Mouse (Mus musculus) MEL (cell line): Measurements from ENCODE around the gene Aak1. TPM values are rescaled to one million over a fixed set of nuclear protein-coding genes. Genes with fewer than 3 reads are reported as not detected.

Experiments
- DNase-seq: peaks from one replicate; pipeline ENCODE4 v3.0.0; 2011; ENCODE audit warnings: low read depth, low spot score
- H3K27ac ChIP-seq: 2 replicates; pipeline ENCODE4 v1.5.1; 2012; ENCODE audit warnings: low read depth, mild to moderate bottlenecking, control low read depth, low read length, moderate library complexity; ENCODE audit not compliant: control insufficient read depth
- H3K27me3 ChIP-seq, 2 experiments: fragments of 150-350 bp in 1 of 2; sonication (generic) in 1 of 2; 2 replicates each; pipeline ENCODE4 v1.6.1; 2012; ENCODE audit warnings: low read length in 2 of 2, mild to moderate bottlenecking in 2 of 2, improper control_type of control experiment in 1 of 2, moderate library complexity in 1 of 2; ENCODE audit not compliant: insufficient read depth in 2 of 2, control insufficient read depth in 1 of 2
- H3K36me3 ChIP-seq, 2 experiments: 2 replicates each; pipeline ENCODE4 v1.6.1; 2012 to 2014; ENCODE audit warnings: low read length in 2 of 2, improper control_type of control experiment in 1 of 2, inconsistent platforms in 1 of 2, mild to moderate bottlenecking in 1 of 2; ENCODE audit not compliant: insufficient read depth in 2 of 2, control insufficient read depth in 1 of 2
- H3K4me1 ChIP-seq, 2 experiments: fragments of 150-350 bp in 1 of 2; sonication (generic) in 1 of 2; 2 replicates each; pipeline ENCODE4 v1.6.1; 2012; ENCODE audit warnings: low read length in 2 of 2, improper control_type of control experiment in 1 of 2, mild to moderate bottlenecking in 1 of 2; ENCODE audit not compliant: insufficient read depth in 2 of 2, control insufficient read depth in 1 of 2
- H3K4me3 ChIP-seq, 2 experiments: fragments of 150-350 bp in 1 of 2; sonication (generic) in 1 of 2; 2 replicates each; pipeline ENCODE4 v1.5.1; 2012; ENCODE audit warnings: low read depth in 2 of 2, low read length in 2 of 2, mild to moderate bottlenecking in 2 of 2, moderate library complexity in 2 of 2, control low read depth in 1 of 2, improper control_type of control experiment in 1 of 2; ENCODE audit not compliant: control insufficient read depth in 1 of 2, insufficient read depth in 1 of 2
- H3K79me2 ChIP-seq: 2 replicates; pipeline ENCODE4 v1.6.1; 2012; ENCODE audit warnings: mild to moderate bottlenecking, low read length, moderate library complexity; ENCODE audit not compliant: control insufficient read depth, poor library complexity, insufficient read depth
- H3K9ac ChIP-seq: 2 replicates; pipeline ENCODE4 v1.6.1; 2012; ENCODE audit warnings: low read depth, mild to moderate bottlenecking, control low read depth, low read length, moderate library complexity; ENCODE audit not compliant: control insufficient read depth, poor library complexity, severe bottlenecking
- H3K9me3 ChIP-seq: fragments of 150-350 bp; sonication (generic); replicated peaks from 2 replicates; pipeline ENCODE4 v1.6.1; 2012; ENCODE audit warnings: mild to moderate bottlenecking, low read length, improper control_type of control experiment, moderate library complexity; ENCODE audit not compliant: insufficient read depth
- BHLHE40 ChIP-seq: IDR thresholded peaks from 2 replicates; pipeline ENCODE4 v1.6.1; 2012; ENCODE audit warnings: low read depth, mild to moderate bottlenecking, inconsistent platforms, low read length, improper control_type of control experiment, borderline replicate concordance
- CHD1 ChIP-seq: IDR thresholded peaks from 2 replicates; pipeline ENCODE4 v1.6.1; 2012; ENCODE audit warnings: low read depth, mild to moderate bottlenecking, inconsistent platforms, low read length, improper control_type of control experiment
- CHD2 ChIP-seq: IDR thresholded peaks from 2 replicates; pipeline ENCODE4 v1.6.1; 2011; ENCODE audit warnings: low read length, improper control_type of control experiment
- E2F4 ChIP-seq: IDR thresholded peaks from 2 replicates; pipeline ENCODE4 v1.6.1; 2011; ENCODE audit warnings: low read depth, low read length, improper control_type of control experiment, borderline replicate concordance
- ELF1 ChIP-seq: IDR thresholded peaks from 2 replicates; pipeline ENCODE4 v1.6.1; 2014; ENCODE audit warnings: low read depth, mild to moderate bottlenecking, inconsistent platforms, low read length, improper control_type of control experiment, moderate library complexity
- EP300 ChIP-seq, 2 experiments: IDR thresholded peaks; 2 replicates each; pipeline ENCODE4 v1.6.1; 2011; ENCODE audit warnings: improper control_type of control experiment in 2 of 2, low read length in 2 of 2, low read depth in 1 of 2, mild to moderate bottlenecking in 1 of 2
- ETS1 ChIP-seq: IDR thresholded peaks from 2 replicates; pipeline ENCODE4 v1.6.1; 2012; ENCODE audit warnings: low read depth, mild to moderate bottlenecking, inconsistent platforms, low read length, improper control_type of control experiment, moderate library complexity
- GABPA ChIP-seq: IDR thresholded peaks from 2 replicates; pipeline ENCODE4 v1.6.1; 2012; ENCODE audit warnings: low read depth, mild to moderate bottlenecking, inconsistent platforms, low read length, improper control_type of control experiment, moderate library complexity
- GATA1 ChIP-seq: IDR thresholded peaks from 2 replicates; pipeline ENCODE4 v1.6.1; 2011; ENCODE audit warnings: low read depth, low read length, improper control_type of control experiment
- KAT2A ChIP-seq: conservative IDR thresholded peaks from 2 replicates; pipeline ENCODE4 v1.6.1; 2012; ENCODE audit warnings: low read depth, low read length, improper control_type of control experiment, inconsistent platforms
- MAX ChIP-seq: IDR thresholded peaks from 2 replicates; pipeline ENCODE4 v1.6.1; 2011; ENCODE audit warnings: low read length, improper control_type of control experiment
- MYB ChIP-seq: IDR thresholded peaks from 2 replicates; pipeline ENCODE4 v1.6.1; 2011; ENCODE audit warnings: mild to moderate bottlenecking, low read depth, low read length, improper control_type of control experiment
- NRF1 ChIP-seq: IDR thresholded peaks from 2 replicates; pipeline ENCODE4 v1.6.1; 2014; ENCODE audit warnings: low read depth, mild to moderate bottlenecking, inconsistent platforms, low read length, improper control_type of control experiment, moderate library complexity; ENCODE audit not compliant: poor library complexity, insufficient read depth, severe bottlenecking
- POLR2AphosphoS2 ChIP-seq: IDR thresholded peaks from 2 replicates; pipeline ENCODE4 v1.6.1; 2011; ENCODE audit warnings: low read length, improper control_type of control experiment
- RAD21 ChIP-seq: IDR thresholded peaks from 2 replicates; pipeline ENCODE4 v1.6.1; 2011; ENCODE audit warnings: mild to moderate bottlenecking, low read depth, low read length, improper control_type of control experiment
- RCOR1 ChIP-seq: IDR thresholded peaks from 2 replicates; pipeline ENCODE4 v1.6.1; 2012; ENCODE audit warnings: low read depth, mild to moderate bottlenecking, inconsistent platforms, low read length, improper control_type of control experiment
- SIN3A ChIP-seq: IDR thresholded peaks from 2 replicates; pipeline ENCODE4 v1.6.1; 2012; ENCODE audit warnings: low read length, improper control_type of control experiment, inconsistent platforms
- SMC3 ChIP-seq: IDR thresholded peaks from 2 replicates; pipeline ENCODE4 v1.6.1; 2011; ENCODE audit warnings: low read depth, low read length, improper control_type of control experiment
- TAL1 ChIP-seq: IDR thresholded peaks from 2 replicates; pipeline ENCODE4 v1.6.1; 2012; ENCODE audit warnings: mild to moderate bottlenecking, inconsistent platforms, low read length, moderate library complexity, mixed read lengths
- TBP ChIP-seq: IDR thresholded peaks from 2 replicates; pipeline ENCODE4 v1.8.0; 2011; ENCODE audit warnings: low read depth, low read length, improper control_type of control experiment
- TCF12 ChIP-seq: IDR thresholded peaks from 2 replicates; pipeline ENCODE4 v1.6.1; 2014; ENCODE audit warnings: low read depth, mild to moderate bottlenecking, inconsistent platforms, low read length, improper control_type of control experiment, moderate library complexity
- ZMIZ1 ChIP-seq: IDR thresholded peaks from 2 replicates; pipeline ENCODE4 v1.6.1; 2012; ENCODE audit warnings: low read depth, mild to moderate bottlenecking, inconsistent platforms, low read length, improper control_type of control experiment, moderate library complexity
- ZNF384 ChIP-seq: IDR thresholded peaks from 2 replicates; pipeline ENCODE4 v1.6.1; 2012; ENCODE audit warnings: low read depth, mild to moderate bottlenecking, inconsistent platforms, low read length, improper control_type of control experiment
- polyA plus RNA-seq, 2 experiments: library from polyadenylated mRNA; stranded (reverse) in 1 of 2; unstranded in 1 of 2; fragments of >175 nt in 1 of 2; fragments of >200 nt in 1 of 2; gene quantifications; 2 replicates each; pipeline versions ENCODE4 v1.2.1 to v1.2.4; 2012; ENCODE audit warnings: low replicate concordance in 2 of 2, low read depth in 1 of 2; ENCODE audit not compliant: insufficient read length in 2 of 2, insufficient read depth in 1 of 2, missing spikeins in 1 of 2
- total RNA-seq: library from RNA; depleted of rRNA; stranded (reverse); fragments of 300-350 nt; gene quantifications from 2 replicates; pipeline ENCODE4 v1.2.3, GENCODE M21; 2012

Aak1 gene
- total and polyA plus RNA-seq, 3 experiments: 6.4 to 353 (median 25.4) TPM

DNA sequence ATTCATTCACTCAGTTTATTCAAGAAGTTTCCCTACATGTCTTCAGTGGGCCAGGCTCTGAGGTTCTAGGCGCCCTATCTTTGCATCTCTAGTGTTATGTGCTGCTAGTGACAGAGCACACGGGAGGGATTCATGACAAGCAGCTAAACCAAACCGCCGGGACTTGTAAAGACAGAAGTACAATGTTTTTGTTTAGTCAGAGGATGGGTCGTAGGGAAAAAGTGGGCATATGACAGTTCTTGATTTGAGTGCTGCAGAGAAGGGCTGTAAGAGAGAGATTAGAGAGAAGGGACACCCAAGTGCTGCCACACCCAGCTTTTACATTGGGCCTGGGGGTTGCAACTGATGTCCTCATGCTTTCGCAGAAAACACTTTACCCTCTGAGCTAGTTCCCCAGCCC, 35.4 kb downstream of the Aak1 start (continued):
- TF ChIP-seq KAT2A: no peak; the same call in 1 of the 2 replicates
- TF ChIP-seq, all 39 proteins: peak for 13

GRCm38 (mm10) chr6:86885816-86886529, 36.7 kb downstream of the Aak1 start:
- peaks cover 28 to 41% of the 10 kb centered on the region in 2 experiments for H3K4me1 ChIP-seq
- peak overlapping the region; percentile 72 for H3K9ac ChIP-seq
- H3K27ac ChIP-seq: peak overlapping the region; percentile 90

GRCm38 (mm10) chr6:86886803-86887202, 37.5 kb downstream of the Aak1 start:
- peak overlapping the region; percentile 40; the same call in 1 of the 2 replicates for H3K9ac ChIP-seq
- TF ChIP-seq ZMIZ1: no peak
- no peak for TF ChIP-seq CHD2
- TF ChIP-seq, all 39 proteins: peak for 0
- Histone ChIP-seq H3K79me2 (peaks cover 10% of the 10 kb centered on the region), H3K4me1 (peaks cover 28 to 41% of the 10 kb centered on the region in 2 experiments), H3K36me3 (peaks cover 5 to 50% of the 10 kb centered on the region in 2 experiments; a peak in 3 of 4 replicates), H3K27me3 (no peaks in the 10 kb centered on the region), H3K4me3 (peak overlapping the region in 1 of 2 experiments; percentile 31; a peak in 1 of 4 replicates), H3K9me3 (no peaks in the 10 kb centered on the region), H3K27ac (peak overlapping the region; percentile 90)
- no peak for DNase-seq

More at GRCm38 (mm10) chr6:86885816-86886529, 36.7 kb downstream of the Aak1 start:
- Histone ChIP-seq H3K27me3 (no peaks in the 10 kb centered on the region), H3K79me2 (peaks cover 10% of the 10 kb centered on the region), H3K36me3 (peaks cover 5 to 50% of the 10 kb centered on the region in 2 experiments; a peak in 3 of 4 replicates), H3K4me3 (peak overlapping the region; percentile 40 to 43; a peak in 2 of 4 replicates), H3K9me3 (no peaks in the 10 kb centered on the region)
- peak; percentile 62 for DNase-seq
- no peak for TF ChIP-seq MAX
- no peak for TF ChIP-seq CHD2
- TF ChIP-seq ZNF384: no peak
- TF ChIP-seq KAT2A: no peak; the same call in 1 of the 2 replicates
- no peak for TF ChIP-seq TAL1
- TF ChIP-seq POLR2AphosphoS2: 0 out of 2 replicates have a peak, but pooled peaks have one; percentile 58
- TF ChIP-seq SMC3: no peak
- TF ChIP-seq MYB: no peak
- no peak for TF ChIP-seq RAD21
- no peak for TF ChIP-seq TBP
- no peak for TF ChIP-seq ELF1
- peak; percentile 46 for TF ChIP-seq SIN3A
- no peak for TF ChIP-seq E2F4
- no peak for TF ChIP-seq NRF1
- TF ChIP-seq GABPA: no peak
- TF ChIP-seq TCF12: peak; percentile 65; the same call in 1 of the 2 replicates
- peak; percentile 89 for TF ChIP-seq ETS1
- TF ChIP-seq RCOR1: peak; percentile 57; the same call in 1 of the 2 replicates
- 0 out of 2 replicates have a peak, but pooled peaks have one; percentile 62 for TF ChIP-seq CHD1
- TF ChIP-seq EP300 (IDR thresholded peaks at IDR 0.05; ENCODE audit: low read depth in 1 of 2, low read length in 2 of 2): peak; percentile 66 to 69
- no peak for TF ChIP-seq BHLHE40
- peak; percentile 56 for TF ChIP-seq GATA1
